Mouse (Mus musculus) stomach, adult 2 months (tissue): ENCODE data around the gene Hs3st2. TPM values are rescaled to one million over a fixed set of nuclear protein-coding genes. Genes with fewer than 3 reads are reported as not detected.

Source experiments
- polyA plus RNA-seq: library from polyadenylated mRNA; depleted of rRNA; stranded (reverse); fragments of >200 nt; gene quantifications from 2 replicates; pipeline ENCODE4 v1.2.3, GENCODE M21; 2012; rRNA removed

Gene Hs3st2
- 0.28 and 0.43 TPM in 2 replicates for polyA plus RNA-seq

GRCm38 (mm10) chr7:121391225-121391983 is at the start of gene Hs3st2:
Hs3st2 (plus strand) TSS chr7:121391859.

